Mouse (Mus musculus): ENCODE data around the gene Man2c1.

- TF ChIP-seq CTCF (IDR thresholded peaks at IDR 0.05; ENCODE audit: borderline replicate concordance, insufficient read depth, low read length) (no peak), POLR2A (IDR thresholded peaks at IDR 0.05; ENCODE audit: low read depth, low read length) (no peak)
Measured at GRCm38 (mm10) chr9:57156383-57156782, 25.9 kb downstream of the Man2c1 start.
